Mouse (Mus musculus): ENCODE measurements around the gene Larp7. TPM values are rescaled to one million over a fixed set of nuclear protein-coding genes. Genes with fewer than 3 reads are reported as not detected.
A peak's percentile ranks its signal among the peaks of the same experiment; 100 is the strongest.

The Larp7 gene
- polyA plus RNA-seq, 1 experiment = 2.1 TPM

DNA sequence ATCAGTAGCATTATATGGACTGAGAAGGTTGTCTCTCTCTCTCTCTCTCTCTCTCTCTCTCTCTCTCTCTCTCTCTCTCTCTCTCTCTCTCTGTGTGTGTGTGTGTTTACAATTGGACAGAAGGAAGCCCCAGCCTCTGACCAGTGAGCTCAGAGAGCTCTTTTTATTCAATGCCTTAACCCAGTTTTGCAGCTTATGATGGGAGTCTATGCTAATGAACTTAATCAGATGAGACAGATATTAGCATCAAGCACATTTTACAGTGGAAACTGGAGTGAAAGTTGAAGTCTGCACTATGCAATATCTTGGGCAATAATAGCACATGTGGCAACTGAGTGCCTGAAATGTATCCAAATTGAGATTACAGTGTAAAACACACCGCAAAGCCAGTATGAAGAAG is 37.9 kb downstream of the Larp7 start:
- no peaks in the 10 kb centered on the region for H3K4me1 ChIP-seq (ENCODE audit: control insufficient read depth, insufficient read depth, low read length)
- WGBS = 78% methylated on average over 1 of the region's 1 CpGs
- no peak for DNase-seq
- no peak for TF ChIP-seq CTCF (IDR thresholded peaks at IDR 0.05; ENCODE audit: insufficient read depth, low read length)
- TF ChIP-seq POLR2A (IDR thresholded peaks at IDR 0.05; ENCODE audit: borderline replicate concordance, extremely low read depth, low read depth, low read length) = no peak
- H3K4me3 ChIP-seq (replicated peaks; ENCODE audit: extremely low read depth, low read depth, low read length) = no peak overlapping the region

DNA sequence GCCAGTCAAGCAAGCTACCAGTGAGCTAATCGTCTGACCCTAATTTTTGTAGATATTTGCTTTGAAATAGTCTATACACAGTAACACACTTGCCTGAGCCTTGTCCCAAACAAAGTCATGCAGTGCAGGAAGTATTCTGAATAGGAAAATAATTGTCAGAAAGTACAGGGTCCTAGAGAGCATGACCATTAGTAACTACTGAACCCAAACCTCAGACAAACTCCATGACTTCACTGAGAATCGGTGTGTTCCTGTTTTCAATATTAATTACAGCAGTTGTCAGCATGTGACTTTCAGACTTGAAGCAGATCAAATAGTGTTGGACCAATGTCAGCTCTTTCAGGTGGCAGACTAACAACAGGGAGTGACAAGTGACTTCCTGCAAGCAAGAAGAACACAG is 39.5 kb downstream of the Larp7 start:
- TF ChIP-seq CTCF (IDR thresholded peaks at IDR 0.05; ENCODE audit: insufficient read depth, low read length) (no peak), POLR2A (IDR thresholded peaks at IDR 0.05; ENCODE audit: borderline replicate concordance, extremely low read depth, low read depth, low read length) (no peak)
- no peak overlapping the region for H3K4me3 ChIP-seq (replicated peaks; ENCODE audit: extremely low read depth, low read depth, low read length)
- WGBS = 49% methylated on average over 2 of the region's 2 CpGs
- DNase-seq = no peak
- H3K4me1 ChIP-seq (ENCODE audit: control insufficient read depth, insufficient read depth, low read length) = no peaks in the 10 kb centered on the region

DNA sequence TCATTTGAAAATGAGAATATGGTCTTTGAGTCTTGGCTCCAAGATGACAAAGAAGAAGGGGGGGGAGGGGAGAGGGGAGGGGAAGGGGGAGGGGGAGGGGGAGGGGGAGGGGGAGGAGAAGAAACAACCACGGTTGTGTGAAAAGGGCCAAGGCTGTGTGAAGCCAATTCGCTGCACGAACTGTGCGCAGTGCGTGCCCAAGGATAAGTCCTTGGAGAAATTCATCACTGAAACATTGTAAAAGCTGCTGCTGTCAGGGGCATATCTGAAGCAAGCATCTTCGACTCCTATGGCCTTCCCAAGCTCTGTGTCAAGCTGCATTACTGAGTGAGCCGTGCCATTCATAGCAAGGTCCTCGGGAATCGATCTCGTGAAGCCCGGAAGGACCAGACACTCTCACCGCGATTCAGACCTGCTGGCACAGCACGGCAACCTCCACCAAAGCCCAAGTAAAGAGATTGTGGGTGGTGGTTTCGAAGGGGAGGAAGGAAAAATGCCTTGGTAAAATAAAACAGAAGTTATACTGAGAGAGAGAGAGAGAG is 40.3 kb downstream of the Larp7 start:
- no peaks in the 10 kb centered on the region for H3K4me1 ChIP-seq (ENCODE audit: control insufficient read depth, insufficient read depth, low read length)
- H3K4me3 ChIP-seq (replicated peaks; ENCODE audit: extremely low read depth, low read depth, low read length) = no peak overlapping the region
- DNase-seq = no peak
- TF ChIP-seq CTCF (IDR thresholded peaks at IDR 0.05; ENCODE audit: insufficient read depth, low read length) = no peak
- no peak for TF ChIP-seq POLR2A (IDR thresholded peaks at IDR 0.05; ENCODE audit: borderline replicate concordance, extremely low read depth, low read depth, low read length)
- 71% methylated on average over 15 of the region's 15 CpGs for WGBS

DNA sequence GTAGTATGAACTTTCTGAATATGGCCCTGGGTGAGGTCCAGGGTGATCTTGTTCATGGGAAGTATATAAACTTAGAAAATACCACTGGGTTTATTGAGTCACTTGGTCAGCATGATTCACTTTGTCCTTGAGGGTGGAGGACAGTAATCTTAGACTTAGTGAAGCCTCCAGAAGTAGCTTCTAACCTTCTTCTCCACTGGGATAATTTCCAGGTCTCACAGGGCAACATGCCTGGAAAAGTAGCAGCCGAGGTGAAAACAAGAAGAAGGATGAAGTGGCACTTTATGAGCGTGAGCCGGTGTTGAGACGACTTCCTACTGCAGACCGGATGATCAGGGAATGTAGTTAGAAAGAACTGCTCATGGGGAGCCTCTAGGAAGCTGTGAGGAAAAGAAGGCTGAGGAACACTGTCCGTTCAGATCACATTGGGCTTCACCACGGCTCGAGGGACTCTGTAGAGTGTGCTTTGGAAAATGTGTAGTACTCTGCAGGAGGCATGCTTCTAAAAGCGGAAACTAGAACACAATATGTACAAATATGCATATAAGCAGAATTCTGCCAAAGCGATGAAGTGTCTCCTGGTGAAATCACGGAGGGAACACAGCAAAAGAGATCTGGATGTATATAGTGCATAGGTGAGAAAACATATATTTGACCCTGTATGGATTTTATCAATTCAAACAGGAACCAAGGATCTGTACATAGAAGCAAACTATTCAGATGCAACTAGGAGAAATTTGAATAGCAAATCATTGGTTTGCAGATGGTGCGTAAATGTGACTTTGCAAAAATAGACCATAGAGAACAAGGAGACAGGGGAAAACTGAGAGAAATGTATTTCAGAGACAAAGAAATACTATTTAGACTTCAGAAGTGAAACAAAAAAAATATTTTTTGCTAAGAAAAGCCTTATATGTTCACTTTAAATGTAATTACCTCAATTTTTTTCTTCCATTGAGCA is 41.1 kb downstream of the Larp7 start:
- no peak for DNase-seq
- no peak for TF ChIP-seq CTCF (IDR thresholded peaks at IDR 0.05; ENCODE audit: insufficient read depth, low read length)
- no peak for TF ChIP-seq POLR2A (IDR thresholded peaks at IDR 0.05; ENCODE audit: borderline replicate concordance, extremely low read depth, low read depth, low read length)
- H3K4me1 ChIP-seq (ENCODE audit: control insufficient read depth, insufficient read depth, low read length) = no peaks in the 10 kb centered on the region
- H3K4me3 ChIP-seq (replicated peaks; ENCODE audit: extremely low read depth, low read depth, low read length) = no peak overlapping the region
- 65% methylated on average over 12 of the region's 12 CpGs for WGBS

DNA sequence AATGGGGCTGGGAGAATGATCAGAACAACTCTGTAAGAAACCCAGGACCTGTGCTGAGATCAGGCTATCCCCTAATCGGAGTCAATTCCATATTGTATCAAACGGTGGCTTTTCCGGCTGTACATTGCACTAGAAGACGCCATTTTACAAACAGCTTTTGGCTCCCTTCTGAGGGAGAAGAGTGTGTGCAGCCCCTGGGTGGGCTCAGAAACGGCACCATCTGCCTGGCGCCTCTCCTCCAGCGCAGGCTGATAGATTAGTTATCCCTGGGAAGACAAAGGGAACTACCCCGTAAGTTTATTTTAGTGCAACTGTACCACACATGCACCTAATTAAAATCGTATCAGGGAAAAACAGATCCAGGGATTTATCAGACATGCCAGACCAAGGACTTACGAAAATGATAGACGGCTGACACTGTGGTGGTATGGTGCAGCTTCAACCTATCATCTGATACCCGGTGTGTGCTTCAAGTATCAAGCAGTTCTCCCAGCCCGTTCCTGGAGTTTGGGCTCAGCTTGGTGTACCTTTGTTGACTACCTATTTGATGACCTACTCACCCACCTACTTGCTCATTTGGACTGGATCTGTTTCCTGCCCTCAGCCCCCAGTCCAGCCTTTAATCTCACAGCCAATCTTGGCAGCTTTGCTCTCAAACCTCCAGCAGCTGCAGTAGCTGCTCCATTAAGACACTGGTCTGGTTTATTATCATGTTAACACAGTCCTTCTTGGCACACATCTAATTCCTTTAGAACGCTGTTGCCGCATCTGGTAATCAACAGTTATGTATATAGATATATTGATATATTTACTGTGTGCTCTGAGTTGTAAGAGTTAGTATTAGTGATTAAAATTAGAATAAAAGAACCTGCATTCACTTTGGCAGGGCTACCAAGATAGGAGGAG is 45.0 kb downstream of the Larp7 start:
- Histone ChIP-seq H3K4me1 (ENCODE audit: control insufficient read depth, insufficient read depth, low read length) (no peaks in the 10 kb centered on the region), H3K4me3 (replicated peaks; ENCODE audit: extremely low read depth, low read depth, low read length) (no peak overlapping the region)
- DNase-seq = no peak
- TF ChIP-seq POLR2A (IDR thresholded peaks at IDR 0.05; ENCODE audit: borderline replicate concordance, extremely low read depth, low read depth, low read length) = no peak
- no peak for TF ChIP-seq CTCF (IDR thresholded peaks at IDR 0.05; ENCODE audit: insufficient read depth, low read length)
- WGBS = 63% methylated on average over 15 of the region's 15 CpGs

DNA sequence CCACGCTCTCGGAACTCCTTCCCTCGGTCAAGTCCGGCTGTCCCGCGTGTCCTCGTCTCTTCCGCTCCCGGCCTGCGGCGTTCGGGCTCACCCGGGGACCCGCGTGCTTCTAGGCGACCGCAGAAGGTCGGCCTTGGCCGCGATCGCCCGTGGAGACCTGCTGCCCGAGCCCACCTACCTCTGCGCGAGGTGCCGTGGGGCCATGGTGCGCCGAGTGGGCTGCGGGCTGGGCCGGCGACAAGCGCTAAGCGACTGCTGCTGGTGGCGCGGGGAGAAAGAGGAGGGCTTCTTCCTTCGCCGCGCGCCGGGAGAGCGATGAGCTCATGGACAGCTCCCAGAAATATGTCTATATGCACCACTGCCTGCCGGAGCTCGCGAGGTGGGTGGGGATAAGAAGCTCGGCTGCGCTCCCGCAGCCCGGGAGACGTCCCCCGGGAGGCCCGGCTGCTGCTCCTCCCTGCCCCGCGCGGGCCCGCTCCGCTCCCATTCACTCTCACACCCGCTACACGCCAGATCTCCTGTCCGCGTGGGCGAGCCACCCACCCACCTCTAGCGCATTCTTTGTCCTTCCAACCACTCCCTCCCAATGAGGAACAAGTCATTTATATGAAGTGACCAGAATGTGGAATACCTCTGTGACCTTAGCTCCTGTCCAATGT is 54.3 kb downstream of the Larp7 start, which contains the start of gene Ank2:
Gene Ank2, minus strand, starts transcription at position 609 of the 659 bp plus-strand sequence.
- peaks cover 3% of the 10 kb centered on the region for H3K4me1 ChIP-seq (ENCODE audit: control insufficient read depth, insufficient read depth, low read length)
- H3K4me3 ChIP-seq (replicated peaks; ENCODE audit: extremely low read depth, low read depth, low read length) = peak within 1 kb of the TSS; percentile 39
- under 1% methylated on average over 61 of the region's 62 CpGs for WGBS
- no peak for DNase-seq
- TF ChIP-seq POLR2A (IDR thresholded peaks at IDR 0.05; ENCODE audit: borderline replicate concordance, extremely low read depth, low read depth, low read length) (no peak), CTCF (IDR thresholded peaks at IDR 0.05; ENCODE audit: insufficient read depth, low read length) (no peak)

DNA sequence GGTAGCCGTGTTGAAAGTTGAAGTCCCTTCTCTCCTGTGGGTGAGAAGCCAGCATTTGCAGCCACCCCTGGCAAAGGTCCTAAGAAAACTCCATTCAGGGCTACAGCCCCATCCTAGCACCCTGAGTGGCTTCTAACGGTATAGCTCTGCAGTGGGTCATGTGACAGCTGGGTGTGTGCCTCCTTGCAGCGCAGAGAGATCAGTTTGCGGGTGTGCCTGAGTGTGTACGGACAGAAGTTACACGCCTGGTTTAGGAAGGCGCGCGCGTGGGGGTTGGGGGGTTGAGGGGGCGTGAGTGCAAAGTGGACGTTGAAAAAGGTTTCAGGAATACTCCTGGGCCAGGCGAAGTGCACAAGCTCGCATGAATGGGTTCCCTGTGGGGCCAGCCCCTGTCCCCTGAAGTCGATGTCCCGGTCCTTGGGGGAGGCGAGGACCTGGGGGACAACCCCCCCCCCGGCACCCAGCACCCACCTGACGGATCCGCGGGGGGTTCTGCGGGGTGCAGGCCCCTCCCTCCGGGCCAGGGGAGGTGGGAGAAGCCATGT is 54.9 kb downstream of the Larp7 start:
- H3K4me1 ChIP-seq (ENCODE audit: control insufficient read depth, insufficient read depth, low read length) = peaks cover 3% of the 10 kb centered on the region
- TF ChIP-seq POLR2A (IDR thresholded peaks at IDR 0.05; ENCODE audit: borderline replicate concordance, extremely low read depth, low read depth, low read length) (no peak), CTCF (IDR thresholded peaks at IDR 0.05; ENCODE audit: insufficient read depth, low read length) (no peak)
- no peak for DNase-seq
- 1% methylated on average over 23 of the region's 23 CpGs for WGBS
- H3K4me3 ChIP-seq (replicated peaks; ENCODE audit: extremely low read depth, low read depth, low read length) = no peak overlapping the region

DNA sequence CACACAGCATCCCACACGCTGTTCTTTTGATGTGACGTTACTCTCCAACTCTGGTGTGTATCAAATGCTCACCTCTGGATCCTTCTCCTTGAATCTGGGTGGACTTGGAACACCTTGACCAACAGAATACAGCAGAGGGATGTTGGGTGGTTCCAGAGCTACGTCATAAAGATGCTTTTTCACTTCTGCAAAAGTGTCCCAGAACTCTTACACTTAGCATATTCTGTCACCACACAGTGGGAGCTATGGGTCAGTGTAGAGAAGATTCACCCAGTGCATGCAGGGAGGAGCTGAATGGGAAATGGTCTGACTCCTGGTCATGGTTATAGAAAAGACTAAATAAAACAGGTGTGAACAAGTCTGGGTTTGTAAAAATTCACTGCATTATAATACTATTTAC is 60.5 kb downstream of the Larp7 start:
- no peaks in the 10 kb centered on the region for H3K4me1 ChIP-seq (ENCODE audit: control insufficient read depth, insufficient read depth, low read length)
- no peak for DNase-seq
- TF ChIP-seq POLR2A (IDR thresholded peaks at IDR 0.05; ENCODE audit: borderline replicate concordance, extremely low read depth, low read depth, low read length) (no peak), CTCF (IDR thresholded peaks at IDR 0.05; ENCODE audit: insufficient read depth, low read length) (no peak)
- H3K4me3 ChIP-seq (replicated peaks; ENCODE audit: extremely low read depth, low read depth, low read length) = no peak overlapping the region
- WGBS = 76% methylated on average over 3 of the region's 3 CpGs
